Mouse (Mus musculus) liver, adult 2 months (tissue): ENCODE results near the gene Cnn1.

Experiments used
- CTCF ChIP-seq: fragments of 200-500 bp; IDR thresholded peaks from 2 replicates; pipeline ENCODE4 v1.5.1; 2011; ENCODE audit warnings: low read depth, low read length, control low read depth
- POLR2A ChIP-seq: fragments of 200-500 bp; IDR thresholded peaks from 2 replicates; pipeline ENCODE4 v1.6.1; 2011; ENCODE audit warnings: low read length, control low read depth; ENCODE audit not compliant: insufficient read depth; ENCODE audit errors: extremely low read depth

DNA sequence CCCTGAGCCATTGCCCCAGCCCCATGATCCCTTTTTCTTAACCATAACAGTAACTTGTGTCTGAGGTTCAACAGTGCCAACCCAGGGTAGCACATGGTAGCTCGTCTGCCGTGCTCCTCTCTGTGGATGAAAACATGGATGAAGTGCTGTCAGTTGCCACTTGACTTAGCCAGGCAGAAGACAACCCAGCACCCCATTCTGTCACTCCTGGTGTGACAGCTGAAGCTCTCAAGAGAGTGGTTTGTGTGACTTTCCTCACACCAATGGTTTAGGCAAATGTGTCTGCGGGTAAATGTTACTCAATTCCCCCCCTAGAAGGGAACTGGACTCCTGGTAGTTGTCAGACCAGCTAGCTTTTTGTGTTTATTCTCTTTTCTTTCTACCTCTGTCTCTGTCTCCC lies 23.0 kb downstream of the Cnn1 start:
- TF ChIP-seq POLR2A: no peak
- TF ChIP-seq CTCF: no peak
